Mouse (Mus musculus) liver, embryonic 13.5 days (tissue): ENCODE measurements around the gene Ube2g2. TPM values are rescaled to one million over a fixed set of nuclear protein-coding genes. Genes with fewer than 3 reads are reported as not detected.

ENCODE experiments used
- ATAC-seq: fragments of 200-750 bp; cut with Nextera tagmentation; 2 replicates; pipeline ENCODE4 v1.8.0; 2017; ENCODE audit warnings: low read depth, mild to moderate bottlenecking, moderate number of reproducible peaks, moderate library complexity
- DNase-seq: peaks from one replicate; pipeline ENCODE4 v3.0.0; 2022
- H3K27ac ChIP-seq: fragments of 300-500 bp; sonication (generic); 2 replicates; pipeline ENCODE4 v1.5.1; 2015; ENCODE audit warnings: moderate library complexity, mild to moderate bottlenecking, inconsistent platforms
- H3K27me3 ChIP-seq: fragments of 300-500 bp; sonication (generic); 2 replicates; pipeline ENCODE4 v1.6.1; 2015; ENCODE audit warnings: mild to moderate bottlenecking, inconsistent platforms
- H3K36me3 ChIP-seq: fragments of 300-500 bp; sonication (generic); 2 replicates; pipeline ENCODE4 v1.6.1; 2015; ENCODE audit warnings: mild to moderate bottlenecking, inconsistent platforms
- H3K4me1 ChIP-seq: fragments of 300-500 bp; sonication (generic); replicated peaks from 2 replicates; pipeline ENCODE4 v1.6.1; 2015; ENCODE audit warnings: inconsistent platforms
- H3K4me2 ChIP-seq: fragments of 300-500 bp; sonication (generic); 2 replicates; pipeline ENCODE4 v1.6.1; 2015; ENCODE audit warnings: inconsistent platforms, mild to moderate bottlenecking, moderate library complexity
- H3K4me3 ChIP-seq: fragments of 300-500 bp; sonication (generic); replicated peaks from 2 replicates; pipeline ENCODE4 v1.5.1; 2015; ENCODE audit warnings: mild to moderate bottlenecking, inconsistent platforms
- H3K9ac ChIP-seq: fragments of 300-500 bp; sonication (generic); 2 replicates; pipeline ENCODE4 v1.6.1; 2015; ENCODE audit warnings: mild to moderate bottlenecking, inconsistent platforms
- H3K9me3 ChIP-seq: fragments of 300-500 bp; sonication (generic); replicated peaks from 2 replicates; pipeline ENCODE4 v1.6.1; 2016; ENCODE audit warnings: inconsistent platforms
- WGBS: fragments of 180-500 bp; shearing (Covaris S2); methylation state at CpG from one replicate; pipeline ENCODE4 v1.1.7; 2015; ENCODE audit not compliant: insufficient replicate concordance; 5-methylcytosine and 5-hydroxymethylcytosine counted together
- polyA plus RNA-seq: library from polyadenylated mRNA; unstranded; fragments of >200 nt; fragmentation: Nextera tagmentation; extraction: Ambion mirVana; gene quantifications from 2 replicates; pipeline ENCODE4 v1.2.1, GENCODE M21; 2015

Gene Ube2g2
- polyA plus RNA-seq, 1 experiment from 2014 or later, result 50.1 TPM

DNA sequence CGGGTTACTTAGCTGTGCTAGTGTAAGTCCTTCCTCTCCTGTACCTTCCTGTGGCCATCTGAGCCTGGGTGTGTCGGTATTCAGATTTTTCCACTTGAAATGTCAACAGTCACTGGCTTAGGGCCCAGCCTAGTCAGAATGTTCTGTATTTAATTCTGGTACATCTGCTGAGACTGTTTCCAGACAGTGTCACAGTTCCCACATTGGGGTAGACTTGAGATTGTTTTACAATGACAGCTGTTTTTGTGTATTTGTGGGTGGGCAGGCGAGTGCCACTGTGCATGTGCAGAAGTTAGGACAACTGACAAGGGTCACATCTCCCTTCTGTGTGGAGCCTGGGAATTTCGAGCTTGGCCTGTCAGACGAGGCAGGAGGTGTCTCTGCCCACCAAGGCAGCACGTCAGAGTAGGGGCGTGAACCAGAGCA lies 2.5 kb downstream of the Ube2g2 start:
- Histone ChIP-seq H3K27me3 (no peaks in the 10 kb centered on the region), H3K4me2 (peak overlapping the region; percentile 89), H3K4me1 (peaks cover 53% of the 10 kb centered on the region), H3K9ac (0 out of 2 replicates have a peak overlapping the region, but pooled peaks have one; percentile 97), H3K4me3 (no peak overlapping the region; the same call in 1 of the 2 replicates), H3K27ac (peak overlapping the region; percentile 34; the same call in 1 of the 2 replicates), H3K36me3 (peaks cover 30% of the 10 kb centered on the region; the same call in 1 of the 2 replicates), H3K9me3 (no peaks in the 10 kb centered on the region)
- 69% methylated on average over 7 of the region's 7 CpGs for WGBS
- no peak for DNase-seq
- ATAC-seq, result no peak

- no peak for ATAC-seq
- Histone ChIP-seq H3K9ac (no peak overlapping the region), H3K4me2 (no peak overlapping the region), H3K36me3 (peaks cover 39% of the 10 kb centered on the region), H3K4me1 (peaks cover 54% of the 10 kb centered on the region), H3K4me3 (no peak overlapping the region), H3K9me3 (no peaks in the 10 kb centered on the region), H3K27me3 (no peaks in the 10 kb centered on the region), H3K27ac (peak overlapping the region; percentile 29; the same call in 1 of the 2 replicates)
- no peak for DNase-seq
- WGBS, result 70% methylated on average over 7 of the region's 7 CpGs
These were observed 4.0 kb downstream of the Ube2g2 start for GRCm38 (mm10) chr10:77626036-77626435.

GRCm38 (mm10) chr10:77626591-77626990 lies 4.5 kb downstream of the Ube2g2 start:
- 49% methylated on average over 7 of the region's 7 CpGs for WGBS
- Histone ChIP-seq H3K9me3 (no peaks in the 10 kb centered on the region), H3K4me2 (no peak overlapping the region), H3K27ac (peak overlapping the region; percentile 16; the same call in 1 of the 2 replicates), H3K4me1 (peaks cover 50% of the 10 kb centered on the region), H3K36me3 (peaks cover 44% of the 10 kb centered on the region), H3K9ac (0 out of 2 replicates have a peak overlapping the region, but pooled peaks have one; percentile 19), H3K27me3 (no peaks in the 10 kb centered on the region), H3K4me3 (no peak overlapping the region)
- no peak for DNase-seq
- ATAC-seq, result no peak

DNA sequence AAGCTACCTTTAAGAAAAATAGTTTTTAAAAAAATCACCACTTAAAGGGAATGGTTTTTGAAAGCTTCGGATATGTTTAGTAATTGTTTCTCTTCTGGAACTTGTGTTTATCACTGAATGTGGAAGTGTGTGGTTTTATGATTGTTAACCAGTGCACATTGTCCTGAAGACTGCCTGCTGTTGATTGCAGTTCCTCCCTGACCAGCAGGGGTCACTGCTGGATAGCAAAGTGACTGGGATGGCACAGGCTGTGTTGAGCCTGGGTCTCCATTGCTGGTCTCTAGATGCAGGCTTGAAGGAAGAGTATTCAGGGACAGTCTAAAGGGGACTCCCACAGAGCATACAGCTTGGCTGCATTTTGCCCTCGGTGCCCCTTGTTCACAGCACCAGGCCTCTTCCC lies 5.4 kb downstream of the Ube2g2 start:
- Histone ChIP-seq H3K9me3 (no peaks in the 10 kb centered on the region), H3K9ac (no peak overlapping the region), H3K4me1 (peaks cover 47% of the 10 kb centered on the region), H3K27me3 (no peaks in the 10 kb centered on the region), H3K4me2 (no peak overlapping the region), H3K4me3 (no peak overlapping the region), H3K27ac (no peak overlapping the region), H3K36me3 (peaks cover 51% of the 10 kb centered on the region)
- peak; percentile 61 for DNase-seq
- 25% methylated on average over 2 of the region's 2 CpGs for WGBS
- peak; percentile 57 for ATAC-seq

DNA sequence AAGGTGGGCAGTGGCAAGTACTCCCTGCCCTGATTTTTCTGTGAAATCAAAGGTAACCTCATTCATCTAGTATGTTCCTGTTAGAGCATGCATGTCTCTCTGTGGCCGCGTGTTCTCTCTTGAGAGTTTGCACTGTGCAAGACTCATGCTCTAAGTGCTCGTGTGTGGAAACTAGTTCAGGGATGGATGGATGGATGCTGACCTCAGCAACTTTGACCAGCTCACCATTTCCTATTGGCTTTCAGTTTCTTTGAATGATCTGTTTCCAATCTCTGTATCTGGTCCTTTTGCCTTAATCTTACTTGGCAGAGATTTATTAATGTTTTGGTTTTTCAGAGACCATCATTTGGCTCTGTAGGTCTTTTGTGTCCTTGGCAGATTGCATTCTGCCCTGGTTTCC lies 7.1 kb downstream of the Ube2g2 start:
- Histone ChIP-seq H3K9me3 (no peaks in the 10 kb centered on the region), H3K27ac (no peak overlapping the region), H3K27me3 (no peaks in the 10 kb centered on the region), H3K4me1 (peaks cover 34% of the 10 kb centered on the region), H3K9ac (no peak overlapping the region), H3K36me3 (peaks cover 62% of the 10 kb centered on the region), H3K4me3 (no peak overlapping the region), H3K4me2 (no peak overlapping the region)
- ATAC-seq, result no peak
- no peak for DNase-seq
- WGBS, result 84% methylated on average over 3 of the region's 3 CpGs

GRCm38 (mm10) chr10:77629970-77630369 lies 7.9 kb downstream of the Ube2g2 start:
- peaks cover 64% of the 10 kb centered on the region for H3K36me3 ChIP-seq
- 71% methylated on average over 1 of the region's 1 CpGs for WGBS
- H3K9ac ChIP-seq, result no peak overlapping the region
- no peak overlapping the region for H3K4me3 ChIP-seq
- DNase-seq, result no peak
- peaks cover 30% of the 10 kb centered on the region for H3K4me1 ChIP-seq
- no peak for ATAC-seq
- H3K27ac ChIP-seq, result no peak overlapping the region
- H3K9me3 ChIP-seq, result no peaks in the 10 kb centered on the region
- H3K4me2 ChIP-seq, result no peak overlapping the region
- H3K27me3 ChIP-seq, result no peaks in the 10 kb centered on the region

- no peak for ATAC-seq
- Histone ChIP-seq H3K9ac (no peak overlapping the region), H3K36me3 (peaks cover 85% of the 10 kb centered on the region), H3K4me2 (no peak overlapping the region), H3K27ac (no peak overlapping the region), H3K4me3 (no peak overlapping the region), H3K27me3 (no peaks in the 10 kb centered on the region), H3K9me3 (no peaks in the 10 kb centered on the region), H3K4me1 (peaks cover 29% of the 10 kb centered on the region)
- WGBS, result 86% methylated on average over 6 of the region's 6 CpGs
- DNase-seq, result no peak
These were observed 11.9 kb downstream of the Ube2g2 start for GRCm38 (mm10) chr10:77634016-77634415.

- no peak overlapping the region for H3K9ac ChIP-seq
- H3K4me3 ChIP-seq, result no peak overlapping the region
- peaks cover 86% of the 10 kb centered on the region for H3K36me3 ChIP-seq
- DNase-seq (no peak), ATAC-seq (no peak)
- no peak overlapping the region for H3K4me2 ChIP-seq
- H3K27ac ChIP-seq, result no peak overlapping the region
- H3K4me1 ChIP-seq, result peaks cover 29% of the 10 kb centered on the region
- WGBS, result 74% methylated on average over 13 of the region's 13 CpGs
- H3K27me3 ChIP-seq, result no peaks in the 10 kb centered on the region
- no peaks in the 10 kb centered on the region for H3K9me3 ChIP-seq
These were observed 12.6 kb downstream of the Ube2g2 start for GRCm38 (mm10) chr10:77634452-77635231.

DNA sequence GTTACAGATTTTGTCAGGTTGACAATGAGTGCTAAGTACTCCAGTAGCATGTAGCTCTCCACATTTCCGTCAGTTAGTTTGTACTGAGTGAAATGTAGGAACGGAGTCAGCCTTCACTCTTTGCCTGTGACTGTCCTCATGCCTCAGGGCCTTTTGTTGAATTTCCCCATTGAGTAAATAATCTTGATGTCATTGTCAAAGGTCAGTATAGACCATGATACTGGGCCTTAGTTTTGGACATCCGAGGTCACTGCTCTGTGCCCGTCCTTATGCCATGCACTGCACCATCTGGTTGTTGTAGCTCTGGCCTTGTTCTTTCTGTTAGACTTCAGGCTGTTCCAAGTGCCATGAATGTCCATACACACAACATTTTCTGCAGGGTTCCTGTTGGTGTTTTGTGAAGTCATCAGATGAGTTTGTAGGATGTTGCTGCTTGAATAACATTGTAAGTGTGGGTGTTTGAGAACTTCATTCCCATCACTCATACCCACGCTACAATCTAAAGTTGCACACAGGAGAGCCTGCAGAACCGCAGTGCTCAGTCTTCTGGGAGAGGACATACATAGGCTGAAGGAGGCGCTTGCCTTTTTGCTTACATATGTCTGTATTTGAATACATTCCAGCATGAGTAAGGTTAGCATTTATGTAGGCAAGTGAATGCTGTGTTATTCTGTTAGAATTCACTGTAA lies 14.3 kb downstream of the Ube2g2 start:
- Histone ChIP-seq H3K4me1 (peaks cover 23% of the 10 kb centered on the region), H3K4me2 (no peak overlapping the region), H3K9ac (no peak overlapping the region), H3K9me3 (no peaks in the 10 kb centered on the region), H3K27me3 (no peaks in the 10 kb centered on the region), H3K4me3 (no peak overlapping the region), H3K27ac (no peak overlapping the region), H3K36me3 (peaks cover 89% of the 10 kb centered on the region)
- ATAC-seq (no peak), DNase-seq (no peak)
- 79% methylated on average over 7 of the region's 7 CpGs for WGBS

GRCm38 (mm10) chr10:77638956-77639355 lies 16.9 kb downstream of the Ube2g2 start:
- Histone ChIP-seq H3K9ac (no peak overlapping the region), H3K4me3 (no peak overlapping the region), H3K36me3 (peaks cover 89% of the 10 kb centered on the region), H3K27me3 (no peaks in the 10 kb centered on the region), H3K27ac (no peak overlapping the region), H3K9me3 (no peaks in the 10 kb centered on the region), H3K4me2 (no peak overlapping the region), H3K4me1 (peaks cover 23% of the 10 kb centered on the region)
- 83% methylated on average over 6 of the region's 6 CpGs for WGBS
- DNase-seq (no peak), ATAC-seq (no peak)

DNA sequence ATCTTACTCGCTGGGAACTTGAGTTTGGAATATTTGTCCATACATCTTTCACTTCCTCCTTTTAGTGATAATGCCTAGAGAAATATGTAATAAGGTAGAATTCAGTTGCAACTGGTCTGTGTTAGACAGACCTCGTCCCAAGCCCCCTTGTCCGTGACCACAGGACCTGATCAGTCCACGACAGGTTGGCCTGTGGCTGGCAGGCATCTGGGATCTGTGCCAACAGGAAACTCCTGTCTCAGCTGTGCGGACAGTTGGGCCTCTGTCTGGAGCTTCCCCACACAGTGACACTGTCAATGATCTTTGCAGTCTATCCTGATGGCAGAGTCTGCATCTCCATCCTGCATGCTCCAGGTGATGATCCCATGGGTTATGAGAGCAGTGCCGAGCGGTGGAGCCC lies 21.1 kb downstream of the Ube2g2 start:
- Histone ChIP-seq H3K36me3 (peaks cover 80% of the 10 kb centered on the region), H3K4me3 (no peak overlapping the region), H3K9me3 (no peaks in the 10 kb centered on the region), H3K4me1 (0 out of 2 replicates have a peak, but pooled peaks cover 5% of the 10 kb centered on the region), H3K4me2 (no peak overlapping the region), H3K27ac (no peak overlapping the region), H3K9ac (no peak overlapping the region), H3K27me3 (no peaks in the 10 kb centered on the region)
- ATAC-seq (no peak), DNase-seq (no peak)
- 67% methylated on average over 7 of the region's 7 CpGs for WGBS
